Mouse (Mus musculus) ES-CJ7 (cell line): ENCODE data around the gene Rad51b.

ENCODE experiments used
- DNase-seq: peaks from one replicate; pipeline ENCODE4 v3.0.0; 2011; ENCODE audit warnings: low read depth, low spot score

Gene Rad51b

DNA sequence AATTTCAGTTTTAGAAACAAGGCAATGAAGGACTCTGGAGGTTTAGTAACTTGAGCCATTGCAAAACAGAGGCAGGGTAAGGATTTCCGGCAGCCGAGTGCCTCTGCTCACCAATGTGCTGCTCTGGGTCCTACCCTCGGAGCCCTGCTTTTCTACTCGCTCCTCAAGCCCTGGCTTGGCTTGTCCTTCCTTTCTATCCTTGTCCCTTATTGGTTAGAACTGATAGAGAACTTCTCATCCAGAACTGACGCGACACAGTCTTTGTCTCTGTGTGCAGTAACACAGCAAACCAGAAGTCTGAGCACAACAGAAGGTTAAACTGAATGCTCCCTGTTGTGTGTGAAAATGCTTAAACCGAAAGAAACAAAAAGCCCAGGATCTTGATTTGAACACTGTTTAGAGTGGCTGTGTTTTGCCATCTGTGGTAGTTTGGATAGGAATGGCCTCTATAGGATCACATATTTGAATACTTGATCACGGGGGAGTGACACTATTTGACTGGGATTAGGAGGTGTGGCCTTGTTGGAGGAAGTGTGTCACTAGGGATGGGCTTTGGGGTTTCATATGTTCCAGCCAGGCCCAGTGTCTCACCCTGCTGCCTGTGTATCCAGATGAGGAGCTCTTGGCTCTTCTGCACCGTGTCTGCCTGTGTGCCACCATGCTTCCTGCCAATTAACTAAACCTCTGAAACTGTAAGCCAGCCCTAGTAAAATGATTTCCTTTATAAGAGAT lies 389.7 kb downstream of the Rad51b start:
- peak; percentile 23 for DNase-seq

DNA sequence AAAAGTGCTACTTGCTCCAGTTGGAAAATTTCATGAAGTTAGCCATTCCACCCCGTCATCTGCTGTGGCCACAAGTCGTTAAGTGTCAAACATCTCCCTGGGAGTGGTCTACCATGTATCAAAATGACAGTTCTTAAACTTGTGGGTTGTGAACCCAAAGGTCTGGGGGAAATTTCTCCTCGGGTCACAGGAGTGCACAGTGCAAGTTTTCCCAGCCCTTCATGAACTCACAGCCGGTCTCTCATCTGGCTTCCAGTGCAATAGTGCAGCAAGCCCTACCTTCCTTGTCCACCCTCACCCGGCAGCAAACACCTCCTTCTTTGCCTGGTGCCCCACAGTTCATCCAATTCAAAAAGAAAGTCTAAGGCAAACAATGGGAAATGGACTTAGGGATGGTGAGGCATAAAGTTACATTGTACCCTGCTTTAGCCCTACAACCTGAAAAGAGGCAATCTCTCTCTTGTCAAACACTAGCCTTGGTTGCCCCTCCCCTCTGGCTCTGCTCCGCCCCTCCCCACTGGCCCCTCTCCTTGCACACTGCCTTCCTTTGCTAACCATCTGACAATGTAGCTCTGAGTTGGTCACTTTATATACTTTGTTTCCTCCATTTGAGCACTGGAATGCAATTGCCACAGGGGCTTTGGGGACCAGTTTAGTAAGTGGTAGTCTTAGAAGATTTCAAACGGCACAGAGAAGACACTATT lies 390.8 kb downstream of the Rad51b start:
- DNase-seq = no peak

DNA sequence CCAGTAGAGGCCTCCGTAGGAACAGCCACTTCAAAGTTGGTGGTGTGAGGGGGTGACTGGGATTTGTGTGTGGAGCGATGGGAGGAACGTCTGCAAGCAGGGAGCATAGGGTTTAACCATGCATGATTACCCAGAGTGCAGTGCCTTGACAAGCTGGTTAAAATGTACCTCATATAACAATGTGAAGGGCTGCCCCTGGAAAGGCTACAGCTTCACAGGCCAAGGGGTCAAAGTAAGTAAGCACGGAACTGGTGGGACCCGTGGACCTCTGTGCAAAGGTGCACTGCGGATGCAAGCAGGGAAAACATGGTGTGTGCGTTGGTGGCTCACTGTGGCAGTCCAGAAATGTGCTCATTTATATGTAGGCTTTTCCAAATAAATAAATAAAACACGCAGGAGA lies 392.2 kb downstream of the Rad51b start:
- DNase-seq = no peak

DNA sequence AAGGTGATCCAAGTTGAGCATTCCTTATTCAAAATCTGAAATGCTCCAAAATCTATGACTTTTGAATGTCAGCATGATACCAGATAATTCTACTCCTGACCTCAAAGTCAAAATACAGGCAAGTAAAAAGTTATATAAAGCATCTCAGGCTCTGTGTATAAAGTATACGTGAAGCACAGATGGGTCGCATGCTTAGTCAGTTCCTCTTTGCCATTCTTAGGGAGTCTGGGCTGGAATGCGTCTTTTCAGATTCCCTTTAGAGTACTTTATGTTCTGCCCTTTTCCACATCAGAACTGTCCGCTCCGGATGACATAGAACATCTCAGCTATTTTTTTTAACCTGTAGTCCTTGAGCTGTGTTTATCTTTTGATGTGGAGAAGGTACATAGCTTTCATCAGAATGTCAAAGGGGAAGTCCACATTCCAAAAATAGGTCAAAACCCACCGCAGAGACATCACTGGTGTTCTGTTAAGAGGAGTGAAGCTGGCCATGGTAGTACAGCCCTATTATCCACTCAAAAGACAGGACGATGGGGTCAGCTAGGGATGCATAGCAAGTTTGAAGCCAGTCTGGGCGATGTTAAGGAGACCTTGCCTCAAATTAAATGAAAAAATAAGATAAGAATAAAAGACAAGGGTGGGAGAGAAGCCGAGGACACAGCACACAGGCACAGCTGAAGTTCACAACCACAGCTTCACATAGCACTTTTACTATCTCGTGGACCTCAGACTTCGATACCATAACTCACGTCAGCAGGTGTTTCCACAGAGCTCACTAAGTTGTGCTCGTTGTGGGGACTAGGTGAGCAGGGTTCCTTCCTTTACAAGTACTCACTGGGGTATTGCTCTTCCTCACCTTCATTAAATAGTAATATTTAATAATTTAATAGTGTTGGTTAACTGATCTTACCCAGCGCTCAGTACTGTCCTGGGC lies 395.1 kb downstream of the Rad51b start:
- DNase-seq = no peak

DNA sequence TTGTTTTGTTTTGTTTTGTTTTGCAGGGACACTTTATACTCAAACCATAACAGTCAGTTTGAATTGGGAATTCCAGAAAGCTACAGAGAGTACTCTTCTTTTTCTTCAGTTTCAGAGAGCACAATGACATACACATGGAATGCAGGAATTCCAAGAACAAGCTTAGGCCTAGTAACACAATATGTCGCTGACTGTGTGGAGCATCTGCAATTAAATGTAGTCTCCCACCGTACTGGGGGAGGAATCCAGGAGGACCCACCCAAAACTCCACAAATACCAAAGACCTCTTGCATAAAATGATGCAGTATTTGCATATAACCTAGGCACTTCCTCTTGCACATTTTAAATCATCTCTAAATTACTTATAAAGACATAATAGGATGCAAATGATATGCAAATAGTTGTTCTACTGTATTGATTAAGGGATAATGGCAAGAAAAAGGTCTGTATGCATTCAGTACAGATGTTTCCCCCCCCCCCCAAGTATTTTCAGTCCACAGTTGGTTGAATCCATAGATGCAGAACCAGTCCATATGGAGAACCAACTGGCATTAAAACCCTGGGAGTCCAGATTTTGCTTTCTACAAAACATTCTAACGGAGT lies 398.9 kb downstream of the Rad51b start:
- DNase-seq = peak; percentile 33

DNA sequence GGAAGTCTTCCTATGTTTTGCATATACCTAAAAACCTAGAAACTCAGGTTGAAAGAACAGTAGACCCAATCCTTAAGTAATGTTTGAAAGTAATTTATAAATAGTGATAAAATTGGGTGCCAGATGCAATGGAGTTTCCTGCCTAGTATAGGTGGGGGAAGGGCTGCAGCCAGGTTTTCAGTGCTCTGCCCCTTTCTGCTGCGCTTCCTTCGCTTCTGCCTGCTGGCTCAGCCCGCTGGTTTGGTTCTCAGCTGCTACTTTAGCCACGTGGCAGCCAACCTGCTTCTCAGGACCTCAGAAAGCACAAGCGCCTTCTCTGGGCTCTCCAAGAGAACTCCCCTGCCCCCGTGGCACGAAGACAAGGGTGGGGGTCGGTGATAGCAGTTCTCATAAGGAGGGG lies 406.5 kb downstream of the Rad51b start:
- no peak for DNase-seq

DNA sequence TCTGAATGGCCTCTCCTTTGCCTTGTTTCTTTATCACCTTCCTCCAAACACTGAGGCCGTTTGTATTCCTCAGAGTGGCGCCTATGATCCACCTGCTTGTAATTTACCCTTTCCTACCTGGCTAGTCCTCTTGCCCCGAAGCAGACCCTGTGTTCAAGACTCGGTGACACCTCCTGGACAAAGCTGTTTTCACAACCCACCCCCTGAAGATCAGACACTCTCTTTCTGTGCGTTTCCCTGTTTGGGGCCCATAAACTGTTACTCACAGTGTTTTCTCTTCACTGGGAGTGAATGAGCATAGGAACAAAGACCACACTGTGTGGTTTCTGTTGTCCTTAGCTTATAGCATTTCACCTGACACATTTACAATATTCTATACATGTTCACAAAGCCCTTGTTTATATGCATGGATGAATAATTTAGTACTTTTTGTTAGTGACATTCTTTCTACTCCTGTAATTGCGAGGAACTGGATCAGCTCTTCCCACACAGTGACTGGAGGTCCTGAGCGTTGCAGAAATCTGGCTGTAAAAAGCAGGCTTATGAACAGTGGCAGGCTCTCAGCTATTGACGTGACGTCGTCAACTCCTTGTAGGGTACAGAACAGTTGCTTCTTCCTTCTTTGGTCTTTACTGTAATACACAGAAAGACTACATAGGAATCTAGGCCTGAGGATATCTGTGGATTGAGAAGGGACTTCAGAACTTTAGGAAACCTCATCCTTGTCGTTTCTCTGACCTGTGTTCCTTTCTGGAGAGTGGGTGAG lies 408.6 kb downstream of the Rad51b start:
- DNase-seq = no peak

DNA sequence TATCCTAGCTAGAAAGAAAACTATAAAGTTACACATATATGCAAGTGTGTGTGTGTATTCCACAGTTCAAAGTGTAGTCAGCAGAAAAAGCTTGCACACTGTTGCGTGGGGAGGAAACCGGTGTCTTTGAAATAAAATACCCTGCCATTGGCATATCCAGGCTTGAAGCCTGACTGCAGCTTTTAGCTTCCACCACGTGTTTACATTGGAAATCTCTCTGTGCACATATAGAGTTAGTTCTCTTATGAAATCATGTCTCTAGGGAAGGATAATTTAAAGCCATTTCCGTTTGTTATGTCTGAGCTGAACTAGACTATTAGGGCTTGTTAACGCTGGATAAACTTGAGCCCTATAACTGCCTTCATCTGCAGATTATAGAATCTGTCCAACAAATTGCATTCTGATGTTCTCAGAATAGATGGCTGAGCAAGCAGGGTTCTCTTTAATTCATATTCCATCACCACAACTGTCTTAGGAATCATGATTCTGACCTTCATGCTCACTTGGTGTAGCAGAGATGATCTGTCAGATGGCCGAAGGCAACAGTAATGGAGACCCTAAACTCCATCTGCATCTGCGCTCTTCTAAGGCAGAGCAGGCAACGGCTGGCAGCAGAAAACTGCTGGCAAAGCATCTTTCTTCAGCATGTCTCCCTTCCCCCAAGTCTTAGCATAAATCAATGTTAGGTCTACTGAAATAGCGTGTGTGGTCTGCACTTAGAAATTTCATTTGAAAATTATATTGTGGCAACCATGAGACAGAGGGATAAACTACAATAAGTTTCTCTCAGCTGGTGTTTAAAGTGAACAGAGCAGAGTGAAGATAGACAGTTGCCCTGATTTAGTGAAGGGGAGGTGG lies 410.7 kb downstream of the Rad51b start:
- DNase-seq = no peak

DNA sequence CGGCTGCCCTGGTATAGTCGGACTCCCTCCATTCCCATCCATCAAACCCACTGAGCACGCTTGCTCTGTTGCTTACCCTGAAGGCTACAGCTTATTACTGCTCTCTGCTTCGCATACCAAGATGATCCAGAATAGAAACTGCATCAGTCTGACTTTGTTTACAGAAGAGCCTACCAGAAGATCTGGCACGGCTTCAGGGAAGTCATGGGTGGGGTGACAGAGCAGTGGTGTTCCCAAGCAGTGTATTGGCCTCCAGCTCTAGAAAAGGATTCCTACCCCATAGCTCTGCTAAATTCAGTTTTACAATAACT lies 411.3 kb downstream of the Rad51b start:
- no peak for DNase-seq

DNA sequence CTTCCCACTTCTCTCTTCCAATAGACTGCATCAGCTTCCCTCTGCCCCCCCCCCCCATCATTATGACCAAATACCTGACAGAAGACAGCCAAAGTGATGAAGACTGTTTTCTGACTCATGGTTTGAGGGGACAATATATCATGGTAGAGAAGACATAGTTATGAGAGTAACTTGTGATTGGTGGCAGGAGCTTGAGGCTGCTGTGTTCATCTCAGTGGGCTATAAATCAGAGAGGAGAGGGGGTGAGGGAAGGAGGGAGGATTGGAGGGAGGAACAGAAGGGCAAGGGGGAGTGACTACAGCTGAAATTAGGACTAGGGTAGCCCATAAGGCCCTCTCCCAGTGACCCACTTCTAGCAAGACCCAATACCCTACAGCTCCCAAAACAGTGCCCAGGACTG lies 416.2 kb downstream of the Rad51b start:
- DNase-seq = no peak

DNA sequence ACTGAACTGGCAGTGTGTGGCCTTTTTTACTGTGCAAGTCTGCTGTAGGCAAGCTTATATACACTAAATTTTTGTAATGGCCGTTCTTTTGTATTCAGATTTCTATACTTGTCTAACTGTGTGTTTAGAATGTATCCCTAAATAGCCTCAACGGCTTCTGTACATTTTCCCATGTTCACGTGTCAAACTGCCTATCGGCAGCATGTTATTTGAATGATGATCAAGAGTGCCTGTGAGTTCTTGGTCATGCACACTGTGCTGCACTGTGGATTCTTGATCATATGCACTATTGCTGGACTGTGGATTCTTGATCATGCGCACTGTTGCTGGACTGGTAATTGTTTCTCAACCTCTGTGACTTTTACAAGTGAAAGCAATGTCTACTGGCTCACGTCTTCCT lies 417.4 kb downstream of the Rad51b start:
- DNase-seq = no peak

DNA sequence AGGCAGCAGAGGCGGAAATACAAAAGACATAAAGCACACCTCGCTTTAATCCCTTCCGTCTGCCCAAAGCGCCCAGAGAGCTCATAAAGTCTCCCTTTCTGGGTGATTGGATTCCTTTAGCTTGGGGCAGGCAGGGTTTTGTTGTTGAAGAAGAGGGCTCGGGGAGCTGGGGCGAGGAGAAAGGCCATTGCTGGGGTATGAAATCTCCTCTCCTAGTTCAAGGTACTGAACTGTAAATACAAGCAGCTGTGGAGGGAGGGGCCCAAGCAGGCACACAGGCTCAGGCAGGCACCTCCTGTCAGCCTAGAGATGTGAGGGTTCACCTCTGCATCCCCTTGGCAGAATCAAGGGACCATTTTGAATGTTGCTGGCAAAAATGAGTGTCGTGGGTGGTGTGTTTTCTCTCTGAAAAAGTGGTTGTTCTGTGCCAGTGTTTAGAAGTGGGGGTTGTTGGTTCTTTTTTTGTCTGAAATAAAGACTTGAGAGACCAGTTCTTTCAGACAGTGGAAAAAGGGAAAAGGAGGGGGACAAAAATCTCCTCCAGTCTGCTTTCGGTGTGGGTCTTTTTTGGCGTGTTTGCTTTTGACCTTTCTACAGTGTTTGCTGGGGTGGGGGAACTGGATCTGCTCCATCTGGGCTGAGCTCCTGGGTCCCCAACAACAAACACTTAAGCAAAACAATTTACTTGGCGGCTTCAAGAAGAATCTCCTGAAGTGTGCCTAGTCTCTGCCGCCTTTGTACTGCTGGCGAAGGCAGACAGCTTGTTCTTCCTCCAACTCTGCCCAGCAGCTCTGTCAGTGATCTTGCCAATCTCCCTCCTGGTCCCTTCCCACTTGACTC lies 418.6 kb downstream of the Rad51b start:
- no peak for DNase-seq

DNA sequence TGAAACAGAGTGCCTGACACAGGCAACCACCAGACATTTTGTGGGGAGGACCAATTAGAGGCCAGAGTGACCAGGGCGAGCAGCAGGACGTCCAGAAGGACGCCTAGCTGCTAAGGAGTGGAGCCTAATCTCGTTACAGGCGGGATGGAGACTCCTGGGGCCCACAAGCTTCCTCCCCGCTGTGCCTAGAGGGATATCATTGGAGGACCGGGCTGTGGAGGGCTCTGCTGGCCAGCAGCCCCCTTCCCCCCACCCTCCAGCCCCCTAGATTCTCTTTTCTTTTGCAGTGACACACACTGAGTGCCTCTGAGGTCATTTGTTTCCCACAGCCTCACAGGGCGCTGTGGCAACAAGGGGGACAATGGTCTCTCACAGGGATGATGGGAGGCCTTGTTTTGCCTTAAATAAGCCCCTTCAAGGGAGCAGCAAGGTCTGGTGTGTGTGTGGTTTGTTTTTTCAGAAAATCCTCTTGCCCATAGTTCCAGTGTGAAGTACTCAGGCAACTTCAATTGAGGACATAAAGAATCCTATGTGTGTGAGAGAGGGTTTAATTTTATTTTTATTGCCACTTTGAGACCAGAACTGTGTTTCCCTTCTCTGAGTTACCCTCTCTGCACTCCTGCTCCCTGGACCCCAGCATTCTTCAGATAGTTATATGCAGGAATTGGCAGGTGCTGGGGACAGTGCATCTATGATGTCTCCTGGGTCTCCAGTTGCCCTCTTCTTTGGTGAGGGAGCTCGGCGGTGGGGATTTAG lies 422.2 kb downstream of the Rad51b start:
- DNase-seq = no peak

DNA sequence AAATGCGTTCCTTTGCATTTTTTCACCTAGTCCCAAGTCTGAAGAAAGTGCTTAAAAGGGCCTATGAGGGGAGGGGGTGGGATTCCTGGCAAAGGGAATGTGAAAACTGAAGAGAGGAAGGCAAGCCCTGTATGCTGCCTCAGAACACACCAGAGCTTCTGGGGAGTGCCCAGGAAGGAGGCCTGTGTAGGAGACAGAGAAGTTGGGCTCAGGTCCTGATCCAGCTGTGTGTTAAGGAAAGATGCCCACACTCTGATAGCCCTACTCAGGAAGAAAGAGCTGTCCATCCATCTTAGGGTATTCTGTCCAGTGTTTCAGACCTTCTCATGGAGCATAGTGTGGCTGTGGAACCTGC lies 422.7 kb downstream of the Rad51b start:
- no peak for DNase-seq

DNA sequence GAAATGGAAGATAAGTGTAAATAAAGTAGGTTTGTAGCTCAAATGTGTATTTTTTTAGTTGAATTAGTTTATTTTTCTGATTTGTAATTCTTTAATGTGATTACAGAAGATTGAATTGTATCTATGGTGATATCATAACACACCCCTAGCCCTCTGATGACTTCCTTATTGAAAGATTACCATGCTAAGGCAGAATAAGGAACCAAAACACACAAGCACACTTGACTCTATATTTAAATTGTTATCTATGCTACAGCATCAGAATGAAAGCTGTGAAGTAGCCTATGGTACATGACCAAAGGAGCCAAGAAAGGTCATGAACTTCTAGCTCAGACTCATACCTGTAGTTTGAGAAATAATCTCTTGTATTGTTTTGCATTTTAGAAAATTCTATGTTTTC lies 427.8 kb downstream of the Rad51b start:
- no peak for DNase-seq

DNA sequence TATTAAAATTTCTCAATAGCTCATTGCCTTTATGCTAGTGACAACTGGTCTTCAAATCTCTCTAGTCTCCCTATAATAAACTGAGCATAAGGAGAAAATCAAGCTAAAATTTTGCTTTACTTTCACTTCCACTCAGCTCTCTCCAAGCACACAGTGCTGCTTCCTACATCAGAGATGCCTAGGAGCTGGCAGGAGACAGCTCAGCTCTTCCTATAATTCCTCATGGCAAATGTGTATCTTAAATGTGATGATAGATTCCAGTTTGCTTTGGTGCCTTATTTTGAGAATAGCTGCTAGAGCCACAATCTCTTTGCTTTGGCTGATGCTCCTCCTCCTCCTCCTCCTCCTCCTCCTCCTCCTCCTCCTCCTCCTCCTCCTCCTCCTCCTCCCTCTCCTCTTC lies 428.6 kb downstream of the Rad51b start:
- DNase-seq = no peak

DNA sequence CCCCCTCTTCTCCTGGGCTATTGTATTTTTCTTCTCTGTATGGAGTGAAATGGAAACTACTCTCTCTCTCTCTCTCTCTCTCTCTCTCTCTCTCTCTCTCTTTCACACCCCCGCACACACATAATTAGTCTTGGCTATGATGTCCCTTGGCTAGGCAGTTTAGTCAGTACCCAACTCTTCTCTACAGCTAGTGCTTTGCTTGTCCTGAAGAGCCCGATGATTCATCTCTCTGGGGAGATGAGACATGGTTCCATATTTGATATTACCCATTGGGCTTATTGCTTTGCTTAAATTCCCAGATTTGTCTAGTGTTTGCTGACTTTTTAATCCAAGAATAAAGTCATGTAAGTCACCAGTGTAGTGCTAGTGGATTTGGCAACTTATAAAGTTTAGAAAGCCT lies 429.0 kb downstream of the Rad51b start:
- no peak for DNase-seq

DNA sequence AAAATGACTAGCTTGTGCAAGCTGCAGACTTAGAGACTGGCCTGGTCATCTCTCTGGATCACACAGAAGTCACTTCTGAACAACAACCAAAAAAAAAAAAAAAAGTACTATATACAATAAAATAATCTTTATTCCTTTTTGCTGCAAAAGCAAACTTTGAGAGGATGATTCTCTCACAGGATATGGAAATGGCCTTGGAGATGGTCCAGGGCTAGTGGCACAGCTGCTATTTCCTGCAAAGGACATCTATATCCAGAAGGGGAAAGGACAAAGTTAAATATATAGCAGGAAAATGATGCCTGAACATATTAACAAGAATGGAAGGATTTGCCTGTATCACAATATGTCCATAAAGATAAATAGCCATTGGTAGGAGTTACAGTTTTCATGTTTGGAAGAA lies 429.9 kb downstream of the Rad51b start:
- no peak for DNase-seq
